Mouse (Mus musculus): ENCODE data around the gene Ms4a14.
"Not testable (repeated sequence)": the region's sequence is repeated elsewhere in the genome, so short reads cannot be mapped to it uniquely, and the experiment has no call there.

Ms4a14 gene

DNA sequence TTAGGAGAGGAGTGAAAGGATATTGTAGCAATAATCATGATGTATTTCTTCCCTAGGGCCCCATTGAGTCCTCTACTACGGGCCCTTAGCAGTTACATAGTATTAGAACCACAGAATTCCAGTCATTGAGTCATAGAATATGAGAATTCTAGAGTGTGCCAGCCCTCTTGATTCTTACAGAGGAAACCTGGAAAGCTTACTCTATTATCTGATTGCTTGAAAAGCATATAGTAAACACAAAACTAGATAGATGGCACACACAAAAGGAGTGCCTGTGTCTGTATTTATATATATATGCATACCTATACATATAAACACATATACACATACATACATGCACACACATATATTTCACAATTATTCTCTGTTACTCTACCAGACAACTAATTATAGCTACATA lies at the start of gene Ms4a14:
TSS of gene Ms4a14 (minus strand) at position 101 of the 400 bp plus-strand sequence.
- DNase-seq (ENCODE audit: low spot score in 2 of 2): no peak

DNA sequence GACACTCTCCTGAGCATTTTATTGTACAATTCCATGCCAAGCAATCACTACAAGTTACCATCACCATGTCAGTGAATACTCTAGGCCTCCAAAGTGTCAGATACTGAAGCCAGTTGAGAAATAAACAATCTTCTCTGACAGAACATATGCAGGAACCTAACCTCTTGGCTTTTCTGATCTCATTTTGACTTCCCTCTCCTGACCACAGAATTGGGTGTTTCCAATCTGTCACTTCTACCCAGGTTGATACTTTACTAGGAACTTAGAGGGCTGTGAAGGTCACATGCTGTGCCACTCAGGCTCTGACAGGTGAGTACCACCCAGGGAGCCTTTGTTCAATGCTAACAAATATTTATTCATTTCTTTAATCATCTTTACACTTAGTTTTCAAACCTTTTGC lies 47.7 kb upstream of the Ms4a14 start:
- DNase-seq (ENCODE audit: low spot score in 2 of 2): no peak

DNA sequence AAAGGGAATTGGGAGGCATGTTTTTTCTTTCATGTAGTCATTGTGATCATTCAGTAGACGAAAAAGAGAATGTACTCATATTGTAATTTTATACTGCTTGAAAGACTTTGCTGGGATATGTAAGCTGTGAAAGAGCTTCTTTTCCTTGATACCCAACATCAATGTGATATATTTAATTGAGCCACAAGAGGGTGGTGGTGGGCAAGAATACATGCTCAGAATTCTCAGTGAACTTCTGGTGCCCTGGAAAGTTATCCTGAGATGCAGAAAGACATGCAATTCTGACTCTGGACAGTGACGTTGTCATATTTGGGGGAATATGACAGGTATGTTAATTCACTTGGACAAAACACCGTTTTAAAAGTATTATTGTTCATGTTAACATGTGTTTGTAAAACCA lies 45.9 kb upstream of the Ms4a14 start:
- DNase-seq (ENCODE audit: low spot score in 2 of 2): peak in 1 of 2 experiments; percentile 40

DNA sequence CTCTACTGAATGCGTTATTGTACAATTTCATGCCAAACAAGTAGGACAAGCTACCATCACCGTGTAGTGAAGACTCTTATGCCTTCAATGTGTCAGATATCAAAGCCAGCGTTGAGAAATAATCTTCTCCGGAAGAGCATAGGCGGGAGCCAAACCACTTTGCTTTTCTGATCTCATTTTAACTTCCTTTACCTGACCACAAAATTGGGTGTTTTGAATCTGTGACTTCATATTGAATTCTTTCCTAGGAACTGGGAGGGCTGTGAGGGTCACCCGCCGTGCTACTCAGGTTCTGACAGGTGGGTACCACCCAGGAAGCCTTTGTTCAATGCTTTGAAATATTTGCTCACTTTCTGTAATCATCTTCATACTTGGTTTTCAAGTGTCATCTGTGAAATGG lies 41.5 kb upstream of the Ms4a14 start:
- DNase-seq (ENCODE audit: low spot score in 2 of 2): no peak

DNA sequence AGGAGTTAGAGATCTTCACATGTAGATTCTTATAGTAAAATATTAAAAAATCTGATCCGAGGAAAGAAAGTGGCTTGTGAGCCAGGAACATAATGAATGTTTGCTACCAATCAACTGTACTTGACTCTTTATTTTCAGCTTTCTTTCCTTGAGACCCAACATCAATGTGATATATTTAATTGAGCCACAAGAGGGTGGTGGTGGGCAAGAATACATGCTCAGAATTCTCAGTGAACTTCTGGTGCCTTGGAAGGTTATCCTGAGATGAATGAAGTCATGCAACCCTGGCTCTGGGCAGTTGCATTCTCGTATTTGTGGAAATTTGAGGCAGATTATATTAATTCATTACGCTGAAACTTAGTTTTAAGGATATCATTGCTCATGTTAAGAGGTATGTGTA lies 37.6 kb upstream of the Ms4a14 start:
- peak in 1 of 2 experiments; percentile 5 for DNase-seq (ENCODE audit: low spot score in 2 of 2)

DNA sequence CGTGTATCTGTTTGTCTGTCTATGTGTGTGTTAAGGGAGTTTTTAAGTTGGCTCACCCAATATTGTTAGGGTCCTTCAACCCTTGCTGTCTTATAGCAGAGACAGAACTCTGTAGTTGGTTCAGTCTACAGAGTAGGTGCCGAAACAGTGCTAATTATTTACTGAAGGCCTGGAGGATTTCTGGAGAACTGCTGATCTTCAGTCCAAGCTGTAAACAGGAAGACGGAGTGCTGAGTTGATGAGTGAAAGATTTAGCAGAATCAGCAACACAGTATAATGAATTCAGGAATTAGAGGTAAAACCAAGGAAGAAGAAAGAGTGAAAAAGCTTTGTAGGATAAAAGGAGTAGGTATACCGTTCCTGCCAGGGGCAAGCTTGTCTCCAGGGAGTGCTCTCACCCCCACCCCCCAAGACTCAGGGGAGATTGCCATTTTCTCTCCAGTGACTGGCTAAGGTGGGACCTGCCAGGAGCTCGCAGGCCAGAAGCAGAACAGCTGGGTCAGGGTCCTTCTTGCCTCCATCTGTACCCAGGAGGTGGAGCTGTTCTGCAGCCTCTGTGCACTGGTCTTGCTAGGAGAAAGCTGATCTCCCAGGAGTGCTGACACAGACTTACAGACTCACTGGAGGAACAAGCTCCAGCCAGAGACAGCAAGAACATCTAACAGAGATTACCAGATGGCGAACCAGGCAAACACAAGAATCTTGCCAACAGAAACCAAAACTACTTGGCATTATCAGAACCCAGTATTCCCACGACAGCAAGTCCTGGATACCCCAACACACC lies 35.6 kb upstream of the Ms4a14 start:
- DNase-seq (ENCODE audit: low spot score in 2 of 2): peak in 1 of 2 experiments; percentile 7

DNA sequence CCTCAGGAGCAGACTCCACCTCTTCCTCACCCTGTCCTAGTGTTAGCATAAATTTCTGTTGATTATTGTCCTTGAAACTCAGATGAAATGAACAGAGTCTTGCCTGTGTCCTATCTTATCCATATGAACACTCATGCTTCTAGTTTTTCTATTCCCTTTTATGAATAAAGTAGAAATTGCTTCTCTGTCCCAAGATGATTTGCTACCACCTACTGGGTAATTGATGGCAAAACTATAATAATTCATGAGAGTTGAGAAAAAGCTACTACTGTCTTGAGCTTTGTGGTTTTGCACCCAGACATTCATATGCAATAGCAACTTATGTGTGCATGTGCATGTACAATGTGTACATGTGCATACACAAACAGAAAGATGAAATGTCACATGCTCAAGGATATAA lies 29.7 kb upstream of the Ms4a14 start:
- DNase-seq (ENCODE audit: low spot score in 2 of 2): no peak

DNA sequence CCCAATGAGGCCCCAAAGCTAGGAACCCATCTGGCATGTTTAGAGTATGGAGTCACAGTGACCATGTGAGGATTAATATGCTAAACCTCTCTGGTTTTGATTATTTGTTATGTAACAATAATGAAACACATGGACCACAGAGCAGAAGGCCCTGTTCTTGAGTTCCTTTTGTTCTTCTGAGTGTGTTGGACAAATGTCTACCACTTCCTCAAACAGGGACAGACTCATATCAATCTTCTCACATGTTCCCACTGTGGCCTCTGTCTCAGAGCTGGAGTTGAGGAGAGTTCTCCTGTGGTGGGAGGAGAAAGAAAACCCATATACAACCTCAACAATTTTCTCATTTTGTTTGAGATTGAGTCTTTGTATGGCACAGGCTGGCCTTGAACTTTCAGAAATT lies 28.9 kb upstream of the Ms4a14 start:
- DNase-seq (ENCODE audit: low spot score in 2 of 2): no peak

DNA sequence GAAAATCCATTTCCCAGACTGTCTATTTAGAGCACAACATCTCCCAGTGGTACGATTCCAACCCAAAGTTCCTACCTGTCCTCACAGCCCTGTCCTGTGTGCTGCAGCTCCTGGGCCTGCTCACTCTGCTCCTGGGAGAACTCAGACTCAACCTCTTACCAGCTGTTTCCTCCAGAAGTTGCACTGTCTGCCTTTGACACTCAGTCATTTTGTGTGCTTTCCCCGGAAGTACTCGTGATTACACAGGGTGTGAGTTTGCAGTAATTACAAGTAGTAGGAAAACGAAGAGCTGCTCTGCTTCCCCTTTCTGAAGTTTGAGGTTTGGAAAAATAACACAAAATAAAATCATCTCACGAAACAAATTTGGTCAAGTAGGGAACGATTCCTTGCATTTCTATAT lies 21.7 kb upstream of the Ms4a14 start, which contains the start of gene Ms4a7:
TSS of gene Ms4a7 (minus strand) at position 215 of the 400 bp plus-strand sequence.
- DNase-seq (ENCODE audit: low spot score in 2 of 2): no peak

DNA sequence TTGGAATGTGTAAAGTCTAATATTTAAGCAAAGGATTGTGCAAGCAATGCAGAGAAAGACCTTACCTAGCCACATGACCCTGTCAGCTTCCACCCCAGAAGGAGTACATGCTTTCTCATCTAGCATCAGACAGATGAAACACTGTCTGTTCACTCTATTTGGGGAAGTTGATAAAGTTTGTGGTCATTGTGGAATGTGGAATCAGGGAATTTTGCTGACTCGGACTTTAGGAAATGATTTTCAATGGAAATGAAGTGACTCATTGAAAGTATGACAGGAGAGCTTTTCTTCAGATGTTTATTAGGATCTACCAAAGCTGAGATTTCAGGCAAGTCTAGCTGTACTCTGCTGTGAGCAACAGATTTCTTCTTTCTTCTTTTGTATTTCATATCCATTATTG lies 6.9 kb upstream of the Ms4a14 start:
- no peak for DNase-seq (ENCODE audit: low spot score in 2 of 2)

DNA sequence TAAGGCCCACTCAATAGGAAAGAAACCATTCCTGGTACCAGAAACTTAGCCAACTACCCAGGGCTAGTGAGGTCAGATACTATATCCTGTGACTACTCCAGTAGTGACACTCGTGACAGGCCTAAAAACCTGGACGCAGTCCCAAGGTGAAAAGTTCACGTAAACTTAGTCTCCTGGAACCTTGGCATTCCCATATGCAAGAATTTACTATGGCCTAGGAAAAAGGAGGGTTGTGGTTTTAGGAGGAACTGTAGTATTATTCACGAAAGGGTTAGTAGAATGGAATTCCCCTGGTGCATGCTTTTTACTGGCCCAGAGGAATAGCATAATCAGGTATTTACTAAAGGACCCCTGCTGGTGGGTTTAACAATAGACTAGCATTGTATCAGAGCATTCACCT lies 2.5 kb upstream of the Ms4a14 start:
- no peak for DNase-seq (ENCODE audit: low spot score in 2 of 2)

DNA sequence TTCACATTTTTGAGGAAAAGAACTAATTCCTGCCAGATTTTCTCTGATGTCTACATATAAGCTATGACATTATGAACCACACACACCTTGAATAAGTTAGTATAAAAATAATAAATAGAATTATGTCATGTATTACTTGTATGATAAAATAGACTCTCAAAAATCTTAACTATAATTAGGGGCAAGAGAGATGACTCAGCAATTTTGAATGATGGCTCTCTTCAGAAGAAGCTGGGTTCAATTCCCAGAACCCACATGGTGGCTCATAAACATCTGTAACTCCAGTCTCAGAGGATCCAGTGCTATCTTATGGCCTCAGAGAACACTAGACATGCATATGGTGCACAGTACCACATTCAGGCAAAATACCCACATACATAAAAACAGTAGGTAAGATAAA lies 5.4 kb downstream of the Ms4a14 start:
- DNase-seq (ENCODE audit: low spot score in 2 of 2): no peak

DNA sequence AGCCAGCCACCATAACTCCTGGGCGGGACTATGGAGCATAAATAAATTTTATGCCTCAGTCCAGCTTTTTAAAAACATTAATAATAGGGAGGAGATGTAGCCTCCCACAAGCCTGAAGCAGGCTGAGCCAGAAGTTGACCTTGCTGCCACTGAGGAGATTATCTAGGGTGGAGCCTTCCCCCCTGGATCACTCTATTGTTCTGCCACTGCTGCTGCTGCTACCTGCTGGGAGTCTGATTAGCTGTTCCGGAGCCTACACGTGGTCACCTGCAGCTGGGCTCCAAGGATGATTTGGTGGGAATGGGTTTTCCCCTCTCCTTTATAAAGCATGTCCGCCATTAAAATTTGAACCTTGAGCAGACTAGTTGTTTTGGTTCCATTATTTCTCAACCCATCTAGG lies 14.7 kb downstream of the Ms4a14 start:
- DNase-seq (ENCODE audit: low spot score in 2 of 2): not testable (repeated sequence)

DNA sequence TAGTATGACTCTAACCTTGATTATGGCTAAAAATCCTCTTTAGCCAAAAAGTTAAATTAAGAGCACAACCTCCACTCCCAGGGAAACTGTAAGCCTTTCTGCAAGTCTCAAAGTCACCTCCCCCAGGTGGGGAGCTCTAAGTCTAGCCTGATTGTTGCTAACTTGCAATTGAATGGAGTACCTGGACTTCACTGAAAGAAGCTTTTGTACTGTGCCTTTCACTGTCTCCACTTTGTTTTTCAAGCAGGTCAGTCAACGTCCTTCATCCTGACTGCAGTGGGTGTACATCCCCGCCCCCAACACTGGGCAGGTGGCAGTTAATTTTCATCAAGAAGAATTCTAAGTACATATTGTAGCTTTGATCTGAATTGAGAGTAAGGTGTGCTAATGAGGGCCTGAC lies 15.3 kb downstream of the Ms4a14 start:
- no peak for DNase-seq (ENCODE audit: low spot score in 2 of 2)

DNA sequence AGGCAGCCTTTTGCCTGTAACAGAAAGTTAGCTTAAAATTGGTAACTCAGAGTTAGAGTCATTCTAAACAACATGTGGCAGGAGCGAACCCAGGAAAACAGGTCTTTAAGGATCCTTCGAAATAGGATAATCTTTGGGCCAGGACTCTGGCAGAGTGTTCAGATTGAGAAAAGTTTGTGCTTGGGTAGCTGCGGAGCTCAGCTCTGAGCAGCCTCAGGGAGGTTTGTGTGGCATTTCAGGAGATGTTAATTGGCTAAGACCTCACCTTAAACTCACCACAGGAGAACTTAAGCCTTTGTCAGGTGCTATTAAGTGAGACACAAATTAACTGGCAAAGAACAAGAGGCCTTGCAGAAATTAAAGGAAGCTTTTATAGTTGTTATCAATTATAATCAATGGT lies 20.6 kb downstream of the Ms4a14 start:
- not testable (repeated sequence) for DNase-seq (ENCODE audit: low spot score in 2 of 2)

DNA sequence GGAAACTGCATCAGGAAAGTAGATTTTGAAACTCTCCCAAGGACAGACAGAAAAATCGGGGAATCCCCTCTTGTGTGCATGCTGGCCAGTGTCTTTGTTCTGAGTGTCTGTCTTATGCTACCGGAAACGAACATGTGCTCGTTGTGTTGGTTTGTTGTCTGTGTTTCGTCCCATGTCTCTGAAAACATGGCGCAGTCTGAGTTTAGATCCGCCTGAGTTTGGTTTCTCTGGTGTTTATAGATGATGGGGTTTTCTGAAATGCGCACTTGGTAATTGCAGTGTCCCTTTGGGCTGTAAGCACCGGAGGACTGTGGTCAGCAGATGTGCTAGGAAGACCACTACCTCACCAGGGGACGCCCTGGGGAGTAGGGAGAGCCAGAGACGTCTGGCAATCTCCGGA lies 21.3 kb downstream of the Ms4a14 start:
- DNase-seq (ENCODE audit: low spot score in 2 of 2): no peak

DNA sequence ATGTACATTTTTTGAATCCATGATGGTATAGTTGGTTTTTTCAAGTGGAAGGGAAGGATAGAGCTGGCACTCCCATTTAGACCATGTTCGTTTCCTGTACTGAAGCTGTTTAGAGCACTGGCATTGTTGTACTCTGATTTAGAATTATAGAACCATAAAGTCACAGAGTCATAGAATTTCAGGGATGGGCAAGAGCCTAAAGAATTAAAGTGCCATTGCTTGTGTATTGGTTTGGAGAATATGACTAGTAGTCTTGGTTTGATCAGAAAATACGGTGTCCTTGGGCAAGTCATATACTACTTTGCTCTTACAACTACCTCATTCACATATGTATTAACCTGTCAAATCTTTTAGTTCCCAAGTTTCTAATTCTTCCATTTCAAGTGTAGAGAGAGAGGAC lies 30.5 kb downstream of the Ms4a14 start, which contains the start of gene Ms4a5:
TSS of gene Ms4a5 (minus strand) at position 101 of the 400 bp plus-strand sequence.
- no peak for DNase-seq (ENCODE audit: low spot score in 2 of 2)

DNA sequence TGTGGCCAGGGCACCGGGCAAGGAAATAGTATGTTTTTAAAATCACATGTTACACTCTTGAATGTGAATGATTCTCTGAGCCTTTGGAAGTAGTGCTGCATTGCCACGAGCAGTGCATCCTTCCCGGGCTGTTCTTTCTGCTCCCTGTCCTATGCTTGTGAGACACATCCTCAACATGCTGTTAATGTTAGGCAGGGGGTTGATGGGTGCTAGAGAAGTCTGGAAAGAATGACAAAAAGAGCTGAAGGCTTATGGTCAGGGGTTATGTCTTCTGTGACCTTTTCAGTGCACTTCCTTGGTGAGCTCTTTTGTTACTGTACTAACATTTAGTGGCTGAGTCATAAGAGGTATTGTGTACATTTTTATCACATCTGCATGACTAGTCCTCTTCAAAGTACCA lies 34.0 kb downstream of the Ms4a14 start:
- no peak for DNase-seq (ENCODE audit: low spot score in 2 of 2)

DNA sequence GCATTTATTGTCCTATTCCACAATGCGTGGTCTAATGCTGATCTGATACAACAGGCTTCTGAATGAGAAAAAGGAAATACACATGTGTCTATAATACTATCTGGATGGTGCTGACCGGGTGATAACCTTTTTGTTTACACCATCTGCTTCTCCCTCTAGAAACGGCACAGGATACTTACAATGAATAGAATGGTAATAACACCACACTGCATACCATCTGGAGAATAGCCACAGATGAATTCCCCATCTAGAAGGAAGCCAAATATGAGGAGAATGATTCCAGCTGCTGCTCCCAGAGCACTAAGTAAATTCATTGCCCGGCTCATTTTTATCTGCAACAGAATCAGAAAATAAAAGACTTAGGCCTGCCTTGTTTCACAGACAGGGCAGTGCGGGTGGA lies 37.8 kb downstream of the Ms4a14 start:
- no peak for DNase-seq (ENCODE audit: low spot score in 2 of 2)

DNA sequence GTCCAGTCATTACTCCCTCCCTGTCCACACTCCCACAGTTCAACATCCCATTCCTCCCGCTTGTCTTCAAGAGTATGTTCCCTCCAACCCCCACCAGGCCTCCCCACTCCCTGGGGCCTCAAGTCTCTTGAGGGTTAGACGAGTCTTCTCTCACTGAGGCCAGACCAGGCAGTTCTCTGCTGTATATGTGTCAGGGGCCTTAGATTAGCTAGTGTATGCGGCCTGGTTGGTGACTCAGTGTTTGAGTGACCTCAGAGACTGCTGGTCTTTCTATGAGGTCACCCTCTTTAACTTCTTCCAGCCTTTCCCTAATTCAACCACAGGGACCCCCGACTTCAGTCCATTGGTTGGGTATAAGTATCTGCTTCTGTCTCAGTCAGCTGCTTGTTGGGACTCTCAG lies 47.3 kb downstream of the Ms4a14 start:
- DNase-seq (ENCODE audit: low spot score in 2 of 2): no peak

DNA sequence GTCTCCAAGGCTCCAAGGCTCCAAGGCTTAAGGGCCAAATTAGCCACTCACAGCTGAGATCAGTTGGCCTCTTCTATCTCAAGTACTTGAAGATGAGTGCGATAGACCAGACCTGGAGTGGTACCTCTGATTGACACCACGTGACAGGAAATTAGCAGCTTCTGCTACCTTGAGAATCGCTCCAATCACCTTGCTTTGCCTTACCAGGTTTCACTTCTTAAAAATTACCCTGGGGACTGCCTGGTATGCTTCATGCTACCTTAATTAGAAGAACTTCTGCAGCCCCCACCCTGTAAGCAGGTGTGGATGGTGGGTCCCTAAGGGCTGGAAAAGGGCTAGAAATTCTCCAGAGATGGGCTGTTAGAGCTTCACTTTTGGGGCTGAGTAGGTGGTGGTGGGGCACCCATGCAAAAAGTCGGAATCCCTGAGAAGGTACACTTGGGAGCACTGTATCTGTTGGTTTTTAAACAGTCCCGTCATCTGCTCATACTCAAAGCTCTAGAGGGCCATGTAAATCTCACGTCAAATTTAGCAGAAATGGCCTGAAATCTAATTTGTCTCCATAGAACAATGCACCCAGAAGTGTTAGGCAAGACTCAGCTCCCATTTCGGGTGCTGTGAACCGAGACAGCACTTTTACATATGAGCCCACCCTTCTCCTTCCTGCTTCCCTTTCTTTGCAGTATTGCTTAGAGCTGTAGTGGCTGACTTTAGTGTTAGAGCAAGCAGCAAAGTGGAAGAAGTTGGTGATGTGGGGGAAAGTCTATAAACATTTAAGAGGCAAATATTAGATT lies 48.0 kb downstream of the Ms4a14 start, which contains the start of gene Ms4a1:
TSS of gene Ms4a1 (minus strand) at position 190 of the 794 bp plus-strand sequence.
- DNase-seq (ENCODE audit: low spot score in 2 of 2): no peak

DNA sequence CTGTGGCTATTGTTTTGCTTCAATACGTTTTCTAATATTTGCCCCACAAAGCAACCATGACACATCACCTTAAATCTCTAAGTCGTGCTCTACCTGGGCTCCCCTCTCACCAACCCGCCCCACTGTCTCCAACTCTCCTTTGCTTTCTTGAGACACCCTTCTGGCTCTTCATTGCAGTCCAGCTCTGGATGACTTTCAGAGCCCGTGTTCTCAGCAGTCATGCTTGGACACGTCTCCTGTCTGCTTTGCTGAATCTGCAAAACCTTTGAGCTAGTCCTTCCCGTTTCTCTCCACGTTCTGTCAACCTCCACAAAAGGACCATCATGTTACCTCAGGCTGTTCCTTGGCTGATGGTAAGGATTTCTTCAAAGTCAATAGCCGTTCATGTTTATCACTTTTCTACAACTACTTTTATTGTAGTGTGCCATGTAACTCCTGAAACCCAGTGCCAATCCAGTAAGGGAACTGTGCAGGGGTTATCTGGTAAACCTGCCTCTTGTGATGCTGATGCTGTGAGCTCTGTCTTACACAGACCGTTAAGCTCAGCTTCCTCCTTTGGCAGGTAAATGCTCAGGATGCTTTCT lies 49.6 kb downstream of the Ms4a14 start:
- DNase-seq (ENCODE audit: low spot score in 2 of 2): no peak

DNA sequence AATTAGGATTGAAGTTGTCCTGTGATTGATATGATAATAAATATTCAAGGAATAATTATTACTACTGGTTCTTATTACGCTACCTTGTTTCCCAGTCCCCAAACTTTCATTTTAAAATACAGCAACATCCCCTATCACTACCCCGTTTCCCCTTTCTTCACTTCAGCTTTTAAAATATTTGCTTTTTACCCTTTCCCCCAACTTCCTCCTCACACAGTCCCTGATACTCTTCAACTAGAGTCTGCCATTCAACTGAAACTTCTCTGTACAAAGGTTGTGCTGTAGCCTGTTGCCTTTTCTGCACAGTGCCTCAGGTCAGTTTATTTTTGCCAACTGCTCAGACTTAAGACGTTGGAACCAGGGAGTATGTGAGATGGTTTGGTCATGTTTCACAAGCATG lies 50.7 kb downstream of the Ms4a14 start:
- DNase-seq (ENCODE audit: low spot score in 2 of 2): no peak
